Mouse (Mus musculus) ES-E14 (cell line): ENCODE results near the gene Prr23a1. TPM values are rescaled to one million over a fixed set of nuclear protein-coding genes. Genes with fewer than 3 reads are reported as not detected.

Source experiments
- DNase-seq: peaks from one replicate; pipeline ENCODE4 v3.0.0-alpha.2; 2013; ENCODE audit warnings: low read depth, low spot score
- H3K27ac ChIP-seq: 2 replicates; pipeline ENCODE4 v1.5.1; 2012; ENCODE audit warnings: low read depth, mild to moderate bottlenecking, low read length, moderate library complexity, mixed read lengths; ENCODE audit not compliant: poor library complexity, insufficient read depth, severe bottlenecking
- H3K36me3 ChIP-seq: 2 replicates; pipeline ENCODE4 v1.6.1; 2012; ENCODE audit warnings: mild to moderate bottlenecking, low read length, moderate library complexity, mixed read lengths; ENCODE audit not compliant: control insufficient read depth, poor library complexity, insufficient read depth, severe bottlenecking
- H3K4me1 ChIP-seq, 2 experiments: fragments of 150-350 bp in 1 of 2; sonication (generic) in 1 of 2; 2 replicates each; pipeline ENCODE4 v1.6.1; 2012; ENCODE audit warnings: low read length in 2 of 2, mild to moderate bottlenecking in 1 of 2, mixed read lengths in 1 of 2; ENCODE audit not compliant: control insufficient read depth in 2 of 2, insufficient read depth in 2 of 2, poor library complexity in 1 of 2
- H3K4me3 ChIP-seq, 2 experiments: fragments of 150-350 bp in 1 of 2; sonication (generic) in 1 of 2; 2 replicates each; pipeline ENCODE4 v1.5.1; 2012; ENCODE audit warnings: low read length in 2 of 2, low read depth in 1 of 2, mild to moderate bottlenecking in 1 of 2, mixed read lengths in 1 of 2; ENCODE audit not compliant: insufficient read depth in 1 of 2, poor library complexity in 1 of 2, severe bottlenecking in 1 of 2
- H3K9ac ChIP-seq: 2 replicates; pipeline ENCODE4 v1.6.1; 2012; ENCODE audit warnings: low read depth, mild to moderate bottlenecking, low read length, mixed read lengths; ENCODE audit not compliant: poor library complexity, insufficient read depth, severe bottlenecking
- H3K9me3 ChIP-seq: fragments of 150-350 bp; sonication (generic); 2 replicates; pipeline ENCODE4 v1.6.1; 2012; ENCODE audit warnings: low read depth, mild to moderate bottlenecking, low read length; ENCODE audit not compliant: control insufficient read depth, insufficient read depth
- CHD2 ChIP-seq: IDR thresholded peaks from 2 replicates; pipeline ENCODE4 v1.6.1; 2014; ENCODE audit warnings: mild to moderate bottlenecking, low read depth, low read length, inconsistent platforms
- HCFC1 ChIP-seq: IDR thresholded peaks from 2 replicates; pipeline ENCODE4 v1.6.1; 2012; ENCODE audit warnings: low read length, inconsistent platforms, borderline replicate concordance; ENCODE audit not compliant: insufficient read depth
- MAFK ChIP-seq: IDR thresholded peaks from 2 replicates; pipeline ENCODE4 v1.6.1; 2014; ENCODE audit warnings: mild to moderate bottlenecking, low read depth, low read length, inconsistent platforms; ENCODE audit not compliant: insufficient read depth
- ZC3H11A ChIP-seq: IDR thresholded peaks from 2 replicates; pipeline ENCODE4 v1.6.1; 2012; ENCODE audit warnings: low read depth, mild to moderate bottlenecking, inconsistent platforms, low read length, borderline replicate concordance
- ZNF384 ChIP-seq: IDR thresholded peaks from 2 replicates; pipeline ENCODE4 v1.6.1; 2012; ENCODE audit warnings: low read depth, low read length, inconsistent platforms
- in situ Hi-C, 2 experiments: fragments of 600-800 bp; cut with MboI; formaldehyde crosslinking; loops; one replicate each; pipeline ENCODE4 v1.15.1; 2025; ENCODE audit warnings: low sequenced_read_pairs in 2 of 2, inconsistent platforms in 1 of 2; ENCODE audit not compliant: unreplicated experiment in 2 of 2
- total RNA-seq: library from RNA; depleted of rRNA; stranded (reverse); fragments of 300-350 nt; gene quantifications from 2 replicates; pipeline ENCODE4 v1.2.3, GENCODE M21; 2012; rRNA removed

Prr23a1 gene
- total RNA-seq, 1 experiment: 0.58 TPM

GRCm38 (mm10) chr9:98837537-98838074 lies 4.7 kb upstream of the Prr23a1 start:
- H3K9me3 ChIP-seq: no peaks in the 10 kb centered on the region
- no peak for DNase-seq
- in situ Hi-C loops: no loop called here
- no peak overlapping the region for H3K27ac ChIP-seq
- H3K36me3 ChIP-seq: no peaks in the 10 kb centered on the region
- no peak overlapping the region for H3K9ac ChIP-seq
- no peak for TF ChIP-seq ZNF384
- TF ChIP-seq MAFK: no peak
- no peak for TF ChIP-seq HCFC1
- no peak for TF ChIP-seq ZC3H11A
- no peak for TF ChIP-seq CHD2
- no peaks in the 10 kb centered on the region for H3K4me1 ChIP-seq
- no peak overlapping the region for H3K4me3 ChIP-seq

DNA sequence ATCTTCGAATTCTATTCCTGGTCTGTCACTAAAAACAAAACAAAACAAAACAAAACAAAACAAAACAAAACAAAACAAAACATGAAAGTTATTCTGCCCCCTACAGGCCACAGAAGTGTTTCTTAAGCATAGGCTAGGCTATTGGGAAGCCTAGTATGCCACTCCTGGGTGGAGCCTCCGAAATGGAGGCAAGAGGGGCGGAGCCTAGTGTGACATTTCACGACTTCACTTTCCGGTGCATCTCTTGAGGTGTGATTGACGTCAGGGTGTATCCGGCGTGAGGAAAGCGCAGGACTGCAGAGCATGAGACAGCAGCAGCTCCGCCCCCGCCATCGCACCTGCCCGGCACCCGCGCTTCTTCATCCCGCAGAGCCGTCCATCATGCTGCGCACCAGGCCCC lies 13.9 kb downstream of the Prr23a1 start, which contains the start of gene Prr23a2:
Gene Prr23a2, plus strand, starts transcription at position 285 of the 400 bp plus-strand sequence.
- TF ChIP-seq ZC3H11A (no peak), CHD2 (no peak), HCFC1 (peak; percentile 73; the same call in 1 of the 2 replicates), ZNF384 (no peak)
- peak within 1 kb of the TSS; percentile 60 to 68 for H3K4me3 ChIP-seq
- H3K36me3 ChIP-seq: no peaks in the 10 kb centered on the region
- H3K27ac ChIP-seq: no peak within 1 kb of the TSS
- in situ Hi-C loops: no loop called here
- no peaks in the 10 kb centered on the region for H3K4me1 ChIP-seq
- H3K9ac ChIP-seq: 0 out of 2 replicates have a peak within 1 kb of the TSS, but pooled peaks have one; percentile 40
- peak; percentile 86 for DNase-seq
- H3K9me3 ChIP-seq: no peaks in the 10 kb centered on the region

DNA sequence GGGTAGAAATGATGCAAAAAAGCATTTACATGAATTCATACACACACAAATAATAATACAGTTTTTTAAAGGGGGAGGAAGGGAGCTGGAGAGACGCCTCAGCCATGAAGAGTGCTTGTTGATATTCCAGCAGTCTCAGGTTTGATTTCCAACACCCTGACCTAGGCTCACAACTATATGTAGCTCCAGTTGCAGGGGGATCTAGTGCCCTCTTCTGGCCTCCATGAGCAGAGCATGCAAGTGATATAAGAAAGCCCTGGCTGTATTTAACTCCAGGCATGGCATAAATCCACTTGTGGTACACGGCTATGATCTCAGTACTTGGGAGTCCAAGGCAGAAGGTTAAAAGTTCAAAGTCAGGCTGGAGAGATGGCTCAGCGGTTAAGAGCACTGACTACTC lies 21.2 kb downstream of the Prr23a1 start:
- peaks cover 0 to 3% of the 10 kb centered on the region in 2 experiments; a peak in 2 of 4 replicates for H3K4me1 ChIP-seq
- no peaks in the 10 kb centered on the region for H3K36me3 ChIP-seq
- H3K9ac ChIP-seq: no peak overlapping the region
- no peak overlapping the region for H3K27ac ChIP-seq
- no peak overlapping the region for H3K4me3 ChIP-seq
- in situ Hi-C loops: no loop called here
- DNase-seq: no peak
- TF ChIP-seq ZC3H11A (0 out of 2 replicates have a peak, but pooled peaks have one; percentile 4), HCFC1 (no peak)
- no peaks in the 10 kb centered on the region for H3K9me3 ChIP-seq

GRCm38 (mm10) chr9:98864571-98864970 lies 22.3 kb downstream of the Prr23a1 start, which contains the start of gene Prr23a3:
TSS of gene Prr23a3 (plus strand) at chr9:98864767.
- no peaks in the 10 kb centered on the region for H3K36me3 ChIP-seq
- TF ChIP-seq CHD2: no peak
- 0 out of 2 replicates have a peak, but pooled peaks have one; percentile 14 for TF ChIP-seq HCFC1
- peaks cover 0 to 3% of the 10 kb centered on the region in 2 experiments; a peak in 2 of 4 replicates for H3K4me1 ChIP-seq
- H3K27ac ChIP-seq: no peak within 1 kb of the TSS
- DNase-seq: peak; percentile 84
- peak within 1 kb of the TSS; percentile 70 for H3K9ac ChIP-seq
- in situ Hi-C loops: no loop called here
- no peaks in the 10 kb centered on the region for H3K9me3 ChIP-seq
- H3K4me3 ChIP-seq: peak within 1 kb of the TSS; percentile 66 to 78

Other genes with a start within 250 kb of the Prr23a1 start
- 34.2 and 48.3 TPM in 2 replicates for gene Mrps22, start 240.8 kb upstream of the Prr23a1 start, total RNA-seq
- 0.26 and 1.6 TPM in 2 replicates for gene Prr23a2, start 14.0 kb downstream of the Prr23a1 start, total RNA-seq
- 1.6 and 2.1 TPM in 2 replicates for gene Prr23a3, start 22.3 kb downstream of the Prr23a1 start, total RNA-seq
- gene 7420426K07Rik, start 60.6 kb downstream of the Prr23a1 start, total RNA-seq: 0.18 TPM in 1 of 2 replicates, not detected in the other
- 0.36 TPM in 1 of 2 replicates, not detected in the other for gene Foxl2, start 112.8 kb downstream of the Prr23a1 start, total RNA-seq
- 26.0 and 30.9 TPM in 2 replicates for gene Faim, start 143.9 kb downstream of the Prr23a1 start, total RNA-seq
- not detected in 2 replicates for gene Gm1123, start 193.2 kb downstream of the Prr23a1 start, total RNA-seq